8 mouse cellular contexts compared by ENCODE assay signal in the genomic region with DNA sequence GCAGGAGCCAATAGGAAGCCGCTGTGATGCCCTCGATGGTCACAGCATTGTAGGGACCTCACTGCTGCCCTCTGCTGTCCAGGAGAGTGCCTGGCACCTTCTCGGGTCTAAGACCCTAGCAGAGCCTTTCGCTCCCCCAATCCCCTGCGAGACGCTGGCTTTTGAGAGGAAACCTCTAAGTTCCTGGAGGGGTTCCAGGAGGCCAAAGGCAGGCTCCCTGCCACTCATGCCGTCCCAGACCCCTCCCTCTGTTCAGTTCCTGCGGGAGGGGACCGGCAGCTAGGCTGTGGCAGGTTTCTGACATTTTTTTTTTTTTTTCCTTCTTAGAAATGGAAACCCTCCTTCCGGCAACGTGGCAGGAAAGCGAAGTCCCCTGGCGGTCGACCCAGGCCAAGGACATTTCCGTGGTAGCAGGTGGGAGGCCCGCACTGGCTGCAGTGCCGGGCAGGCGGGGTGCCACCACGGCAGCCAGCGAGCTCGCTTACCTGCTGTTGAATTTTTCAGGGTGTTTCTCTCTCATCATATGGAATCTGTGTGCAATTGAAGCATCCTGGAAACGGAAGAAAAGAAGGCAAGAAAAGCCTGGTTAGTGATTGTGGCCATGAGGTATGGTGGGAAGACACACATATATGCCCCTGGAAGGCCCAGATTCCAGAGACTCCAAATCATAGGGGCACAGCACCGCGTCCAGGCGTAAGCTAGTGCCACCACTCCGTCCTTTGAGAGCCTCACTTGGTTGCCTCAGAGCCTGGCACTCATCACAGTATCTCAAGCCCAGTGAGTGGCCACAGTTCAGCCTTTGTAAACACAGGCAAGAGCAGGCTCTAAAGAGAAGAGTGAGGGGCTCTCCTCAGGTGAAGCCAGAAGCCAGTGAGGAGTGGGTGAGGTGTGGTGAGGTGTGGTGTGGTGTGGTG.
DNase-seq lines count a peak whose midpoint lies in the region; ATAC-seq lines count a peak whose summit lies in the region.

No protein-coding gene starts in this region.

- ATAC-seq in inflammation-experienced regulatory T-cells, adult 6 months: peak; percentile 70
- ATAC-seq in megakaryocyte-erythroid progenitor cell, adult 5-6 weeks (replicated peaks; ENCODE audit: low FRiP score, low TSS enrichment, poor library complexity, severe bottlenecking): peak; percentile 84

- intact Hi-C loops in gastrocnemius, postnatal 14 days (cut with DNase I; ENCODE audit: low total_unique reads): loop anchor here (5.0 kb wide), 2 partner anchors 106 to 236 kb away; no protein-coding TSS in a partner anchor
- intact Hi-C loops in left cerebral cortex, postnatal 14 days (cut with DNase I): loop anchor here (2.0 kb wide), 2 partner anchors 110 to 246 kb away; a partner anchor contains a TSS

- DNase-seq in adrenal gland, adult 18-20 months (ENCODE audit: low spot score in 2 of 2): peak; percentile 81 to 85
- peak; percentile 97 for DNase-seq in embryo, embryonic 10.5 days (ENCODE audit: low spot score)
- DNase-seq in gastrocnemius, postnatal 14 days: peak; percentile 80
- peak; percentile 86 to 87 for DNase-seq in left cerebral cortex, postnatal 14 days (ENCODE audit: low spot score in 2 of 2)
- peak; percentile 82 for DNase-seq in right cerebral cortex, postnatal 25 days
- peak; percentile 74 to 85 for DNase-seq in urinary bladder, postnatal 4 days (ENCODE audit: low spot score in 2 of 2)

Comparison
In these comparisons a context has a peak if more than half of its experiments do, and no peak if none do; other contexts are left out.
1. Peak in every context shown above with its lines: DNase-seq and ATAC-seq.